Mouse (Mus musculus) limb, embryonic 14.5 days (tissue): ENCODE measurements at regions not wholly inside any gene's neighbourhood (a gene's known extent, or its start where the extent isn't known, plus 50 kb on each side); places are given as distances from the start of the nearest gene placed in this dataset.
A peak's percentile ranks its signal among the peaks of the same experiment; 100 is the strongest.

Experiments used
- ATAC-seq: fragments of 200-750 bp; cut with Nextera tagmentation; 2 replicates; pipeline ENCODE4 v1.8.0; 2017; ENCODE audit warnings: low read depth, moderate number of reproducible peaks, moderate TSS enrichment; ENCODE audit not compliant: low FRiP score
- DNase-seq: peaks from one replicate; pipeline ENCODE4 v3.0.0-alpha.2; 2015; ENCODE audit warnings: low spot score
- H3K27ac ChIP-seq: fragments of 300-500 bp; sonication (generic); replicated peaks from 2 replicates; pipeline ENCODE4 v1.5.1; 2014; ENCODE audit warnings: low read depth, mild to moderate bottlenecking, low read length, moderate library complexity, mixed read lengths
- H3K27me3 ChIP-seq: fragments of 300-500 bp; sonication (generic); 2 replicates; pipeline ENCODE4 v1.6.1; 2014; ENCODE audit warnings: low read length, mixed read lengths; ENCODE audit not compliant: control insufficient read depth, insufficient read depth
- H3K36me3 ChIP-seq: fragments of 300-500 bp; sonication (generic); 2 replicates; pipeline ENCODE4 v1.6.1; 2014; ENCODE audit warnings: mild to moderate bottlenecking, low read length, moderate library complexity, mixed read lengths; ENCODE audit not compliant: control insufficient read depth, insufficient read depth
- H3K4me1 ChIP-seq: fragments of 300-500 bp; sonication (generic); 2 replicates; pipeline ENCODE4 v1.6.1; 2014; ENCODE audit warnings: antibody characterized with exemption, low read length, mixed read lengths; ENCODE audit not compliant: control insufficient read depth, insufficient read depth
- H3K4me2 ChIP-seq: fragments of 300-500 bp; sonication (generic); replicated peaks from 2 replicates; pipeline ENCODE4 v1.6.1; 2014; ENCODE audit warnings: low read depth, mild to moderate bottlenecking, low read length, moderate library complexity; ENCODE audit not compliant: severe bottlenecking
- H3K4me3 ChIP-seq: fragments of 300-500 bp; sonication (generic); replicated peaks from 2 replicates; pipeline ENCODE4 v1.5.1; 2014; ENCODE audit warnings: low read length
- H3K9ac ChIP-seq: fragments of 300-500 bp; sonication (generic); 2 replicates; pipeline ENCODE4 v1.6.1; 2014; ENCODE audit warnings: mild to moderate bottlenecking, low read depth, low read length, moderate library complexity; ENCODE audit not compliant: severe bottlenecking
- H3K9me3 ChIP-seq: fragments of 300-500 bp; sonication (generic); 2 replicates; pipeline ENCODE4 v1.6.1; 2016; ENCODE audit warnings: low read length; ENCODE audit not compliant: control insufficient read depth
- POLR2A ChIP-seq: fragments of 200-500 bp; IDR thresholded peaks from 2 replicates; pipeline ENCODE4 v1.8.0; 2012; ENCODE audit warnings: inconsistent platforms, mild to moderate bottlenecking, moderate library complexity, borderline replicate concordance; ENCODE audit not compliant: insufficient read depth, insufficient read length; ENCODE audit errors: extremely low read depth
- WGBS: fragments of 180-500 bp; shearing (Covaris S2); extraction: QIAGEN DNeasy Blood & Tissue Kit; methylation state at CpG from one replicate; pipeline ENCODE4 v1.1.7; 2014; 5-methylcytosine and 5-hydroxymethylcytosine counted together

DNA sequence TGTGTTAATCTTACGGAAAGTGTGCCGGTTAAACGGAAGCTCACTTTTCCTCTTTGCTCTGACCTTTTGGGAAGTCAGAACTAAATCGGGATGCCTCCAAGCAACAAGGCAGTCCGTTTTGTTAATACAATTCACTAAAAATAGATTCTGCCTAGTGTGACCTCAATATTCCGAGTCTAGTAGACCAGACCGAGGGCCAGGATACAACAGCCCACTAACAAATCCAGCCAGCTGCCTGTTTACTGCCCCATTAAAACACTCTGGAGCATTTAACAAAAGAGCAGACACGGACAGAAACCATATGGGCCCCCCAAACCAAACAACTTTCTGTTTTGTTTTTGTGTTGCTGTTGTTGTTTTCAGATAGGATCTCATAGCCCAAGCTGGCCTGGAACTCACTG is 127.1 kb upstream of the Nebl start:
- 31% methylated on average over 8 of the region's 8 CpGs for WGBS
- DNase-seq (no peak), ATAC-seq (no peak)
- no peaks in the 10 kb centered on the region for H3K36me3 ChIP-seq
- no peak overlapping the region for H3K27ac ChIP-seq
- H3K9ac ChIP-seq = no peak overlapping the region
- H3K4me2 ChIP-seq = no peak overlapping the region
- peaks cover 33% of the 10 kb centered on the region for H3K4me1 ChIP-seq
- no peaks in the 10 kb centered on the region for H3K27me3 ChIP-seq
- no peak overlapping the region for H3K4me3 ChIP-seq
- H3K9me3 ChIP-seq = no peaks in the 10 kb centered on the region
- no peak for TF ChIP-seq POLR2A

DNA sequence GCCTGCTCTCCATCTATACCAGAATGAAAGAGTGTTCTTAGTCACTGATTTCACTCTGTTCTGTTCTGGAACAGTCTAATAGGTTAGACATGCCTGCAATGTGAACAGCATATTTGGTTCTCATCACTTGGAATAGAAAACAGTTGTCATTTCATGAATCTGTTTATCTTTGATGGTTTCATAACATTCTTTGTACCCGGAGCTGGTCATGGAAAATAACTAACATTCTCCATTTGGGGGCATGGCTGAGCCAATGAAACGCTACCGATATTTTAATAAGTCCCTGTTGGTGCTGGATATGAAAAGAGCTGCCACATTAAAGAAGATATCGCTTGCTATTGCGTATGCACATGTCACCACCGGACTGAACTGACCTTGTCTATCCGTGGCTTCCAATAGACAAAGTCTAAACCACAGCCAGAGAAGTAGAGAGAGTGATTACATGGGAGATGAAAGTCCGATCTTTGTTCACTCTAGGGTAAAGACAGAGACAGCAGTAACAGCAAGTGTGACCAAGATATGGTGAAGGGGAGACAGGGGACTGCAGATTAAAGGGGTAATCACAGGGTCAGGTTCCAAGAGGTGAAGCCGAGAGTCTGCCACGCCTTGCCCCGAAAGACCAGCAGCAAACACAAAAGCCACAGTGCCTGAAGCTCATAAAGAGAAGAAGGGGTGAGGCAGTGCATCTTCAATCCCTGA is 124.5 kb upstream of the Nebl start:
- no peak overlapping the region for H3K4me3 ChIP-seq
- peaks cover 24% of the 10 kb centered on the region for H3K4me1 ChIP-seq
- DNase-seq (no peak), ATAC-seq (no peak)
- H3K27me3 ChIP-seq = no peaks in the 10 kb centered on the region
- no peak overlapping the region for H3K9ac ChIP-seq
- no peaks in the 10 kb centered on the region for H3K9me3 ChIP-seq
- 80% methylated on average over 11 of the region's 11 CpGs for WGBS
- H3K4me2 ChIP-seq = no peak overlapping the region
- H3K27ac ChIP-seq = no peak overlapping the region
- TF ChIP-seq POLR2A = no peak
- H3K36me3 ChIP-seq = no peaks in the 10 kb centered on the region

DNA sequence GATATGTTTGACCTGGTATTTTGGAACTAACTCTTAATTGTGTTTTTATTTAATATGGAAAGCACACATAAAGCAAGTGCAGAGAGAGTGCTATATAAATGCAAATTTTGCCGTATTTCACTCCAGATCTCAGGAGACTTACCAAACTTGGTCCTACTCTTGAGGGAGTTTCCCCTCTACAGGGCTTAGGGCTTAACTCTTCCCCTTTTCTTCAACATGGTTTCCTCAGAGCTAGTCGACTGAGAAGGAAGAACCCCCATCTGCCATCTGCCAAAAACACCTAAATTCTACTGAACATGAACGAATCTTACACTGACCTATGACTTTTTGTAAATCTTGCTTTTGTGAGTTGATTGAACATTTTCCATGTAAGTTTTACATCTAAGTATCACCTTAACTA is 122.8 kb upstream of the Nebl start:
- H3K27ac ChIP-seq = no peak overlapping the region
- peaks cover 23% of the 10 kb centered on the region for H3K4me1 ChIP-seq
- no peak overlapping the region for H3K9ac ChIP-seq
- H3K4me2 ChIP-seq = no peak overlapping the region
- DNase-seq (no peak), ATAC-seq (no peak)
- no peaks in the 10 kb centered on the region for H3K36me3 ChIP-seq
- TF ChIP-seq POLR2A = no peak
- no peak overlapping the region for H3K4me3 ChIP-seq
- no peaks in the 10 kb centered on the region for H3K27me3 ChIP-seq
- 41% methylated on average over 3 of the region's 3 CpGs for WGBS
- H3K9me3 ChIP-seq = no peaks in the 10 kb centered on the region

DNA sequence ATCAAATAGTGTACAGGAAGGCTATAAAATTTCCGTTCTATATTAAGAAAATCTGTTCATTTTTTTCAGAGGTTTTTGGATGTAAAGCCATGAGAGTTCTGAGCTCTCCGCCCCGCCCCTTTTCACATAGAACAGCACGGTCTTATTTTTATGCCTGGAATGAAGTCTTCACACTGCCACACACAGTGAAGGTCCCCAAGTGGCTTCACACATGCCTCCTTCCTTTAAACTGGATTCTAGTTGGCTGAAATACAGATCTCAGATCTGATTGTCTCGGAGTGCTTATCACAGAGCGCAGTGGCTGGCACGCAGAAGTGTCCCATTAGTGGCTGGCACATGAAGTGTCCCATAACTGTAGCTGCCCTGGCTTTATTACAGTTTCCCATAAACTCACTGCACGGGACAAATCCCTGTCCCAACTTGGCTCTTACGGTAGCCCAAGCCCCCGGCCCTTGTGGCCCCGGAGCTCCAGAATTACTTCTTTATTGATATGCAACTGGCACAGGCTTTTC is 122.3 kb upstream of the Nebl start:
- DNase-seq (no peak), ATAC-seq (no peak; the same call in 1 of the 2 replicates)
- Histone ChIP-seq H3K36me3 (no peaks in the 10 kb centered on the region), H3K9ac (no peak overlapping the region), H3K4me2 (peak overlapping the region; percentile 30), H3K27me3 (no peaks in the 10 kb centered on the region), H3K4me3 (no peak overlapping the region), H3K4me1 (peaks cover 21% of the 10 kb centered on the region), H3K27ac (no peak overlapping the region), H3K9me3 (no peaks in the 10 kb centered on the region)
- 24% methylated on average over 11 of the region's 11 CpGs for WGBS
- TF ChIP-seq POLR2A = no peak

DNA sequence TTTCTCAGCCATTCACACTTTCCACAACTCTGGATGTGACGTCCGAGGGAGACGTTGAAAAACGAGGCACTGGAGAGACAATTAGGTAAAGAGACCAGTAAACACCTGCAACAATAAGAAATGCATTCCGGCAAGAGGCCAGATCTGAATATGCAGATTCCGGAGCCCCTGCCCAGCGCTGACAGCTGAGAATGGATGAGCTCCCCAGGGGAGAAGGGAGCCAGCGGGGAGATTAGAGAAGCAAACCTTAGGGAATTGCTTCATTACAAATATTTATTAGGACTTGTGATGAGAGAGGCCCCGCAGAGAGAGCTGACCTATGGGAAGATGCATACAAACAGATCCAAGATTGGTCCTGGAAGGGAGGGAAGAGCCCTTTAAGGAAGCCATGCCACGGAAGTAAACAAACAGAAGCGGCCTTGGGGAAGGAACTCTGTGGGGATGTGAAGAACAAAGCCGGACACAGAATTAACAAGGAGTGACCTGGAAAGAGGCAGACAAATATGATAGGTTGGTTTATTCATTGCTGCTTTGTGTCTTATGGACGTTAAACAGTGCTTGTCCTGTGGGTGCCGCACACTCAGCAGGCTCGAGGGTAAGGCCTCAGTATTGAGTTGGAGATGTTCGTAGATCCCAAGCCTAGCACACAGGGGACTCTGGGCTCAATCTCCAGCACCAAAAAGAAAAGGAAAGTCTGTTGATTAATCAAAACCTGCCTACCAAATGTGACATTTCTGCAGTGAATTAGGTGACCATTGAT is 121.7 kb upstream of the Nebl start:
- 9% methylated on average over 16 of the region's 16 CpGs for WGBS
- DNase-seq (no peak), ATAC-seq (no peak)
- H3K9ac ChIP-seq = no peak overlapping the region
- no peak overlapping the region for H3K27ac ChIP-seq
- peaks cover 16% of the 10 kb centered on the region for H3K4me1 ChIP-seq
- TF ChIP-seq POLR2A = no peak
- H3K36me3 ChIP-seq = no peaks in the 10 kb centered on the region
- H3K4me3 ChIP-seq = no peak overlapping the region
- H3K4me2 ChIP-seq = peak overlapping the region; percentile 6; the same call in 1 of the 2 replicates
- no peaks in the 10 kb centered on the region for H3K9me3 ChIP-seq
- H3K27me3 ChIP-seq = no peaks in the 10 kb centered on the region
